Mouse (Mus musculus) heart, postnatal 36 days (tissue): ENCODE results near the gene Ccdc12. TPM values are rescaled to one million over a fixed set of nuclear protein-coding genes. Genes with fewer than 3 reads are reported as not detected.

ENCODE experiments used
- DNase-seq, 2 experiments: peaks; one replicate each; pipeline ENCODE4 v3.0.0; 2021 to 2022
- intact Hi-C: fragments of 180-260 bp; cut with DNase I; formaldehyde crosslinking; loops from one replicate; pipeline ENCODE4 v1.15.1; 2025
- total RNA-seq, 2 experiments: library from RNA; stranded (reverse); gene quantifications; 2 replicates each; pipeline ENCODE4 v1.2.3; 2021

The Ccdc12 gene
- total RNA-seq, 2 experiments from 2014 or later = 60.6 to 66.9 TPM

DNA sequence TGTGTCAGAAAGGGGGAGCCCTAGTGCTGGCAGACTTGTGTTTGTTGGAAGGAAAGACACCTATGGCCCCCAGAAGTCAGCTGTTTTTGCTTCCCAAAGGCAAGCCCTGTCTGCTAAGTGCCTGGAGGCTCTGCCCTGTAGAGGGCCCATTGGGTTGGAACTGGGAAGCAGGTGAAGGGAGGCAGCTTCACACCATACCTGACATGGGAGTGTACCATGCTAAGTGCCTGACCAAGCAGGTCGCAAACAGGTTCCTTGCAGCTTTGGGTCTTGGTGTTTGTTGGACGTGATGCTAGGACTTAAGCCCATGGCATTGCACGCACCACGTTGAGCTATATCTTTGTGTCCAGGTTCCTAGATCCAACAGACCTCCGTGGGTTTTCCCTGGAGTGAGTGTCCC lies 40.1 kb downstream of the Ccdc12 start:
- intact Hi-C loops = no loop called here
- DNase-seq = no peak

DNA sequence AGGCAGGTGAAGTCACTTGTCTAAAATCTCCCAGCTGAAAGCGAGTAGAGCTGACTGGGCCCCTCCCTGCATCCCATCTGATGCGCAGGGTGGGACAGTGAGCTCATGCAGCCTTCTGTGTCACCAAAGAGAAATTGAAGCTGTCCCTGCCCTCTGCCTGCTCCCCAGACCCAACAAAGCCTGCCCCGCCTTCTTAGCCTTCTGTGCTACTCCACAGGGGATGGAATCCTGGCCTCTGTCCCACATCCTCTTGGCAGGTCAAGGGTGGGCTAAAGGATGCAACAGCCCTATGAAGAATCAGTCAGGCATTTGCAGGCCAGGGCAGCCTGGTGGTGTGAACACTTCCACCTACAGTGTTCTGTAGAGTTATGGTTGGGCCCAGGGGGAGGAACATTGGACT lies 41.2 kb downstream of the Ccdc12 start:
- DNase-seq = no peak
- intact Hi-C loops = no loop called here

DNA sequence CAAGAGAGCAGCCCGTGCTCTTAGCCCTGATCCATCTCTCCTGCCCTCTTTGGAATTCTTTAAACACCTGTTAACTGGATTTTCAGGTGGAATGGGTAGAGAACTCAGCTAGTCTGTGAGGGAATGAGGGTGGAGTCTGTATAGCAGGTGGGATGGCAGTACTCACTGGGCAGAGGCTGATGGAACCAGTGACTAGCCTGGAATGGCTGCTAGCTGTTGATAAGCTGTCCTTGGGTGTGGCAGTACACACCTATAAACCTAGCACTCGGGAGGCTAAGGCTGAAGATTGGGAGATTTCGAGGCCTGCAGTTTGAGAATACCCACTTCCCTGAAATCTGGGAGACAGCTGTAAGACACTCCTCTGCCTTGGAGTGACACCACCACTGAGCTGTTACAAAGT lies 43.3 kb downstream of the Ccdc12 start:
- intact Hi-C loops = no loop called here
- DNase-seq = no peak

GRCm38 (mm10) chr9:110701114-110702032 lies 45.1 kb downstream of the Ccdc12 start:
- intact Hi-C loops = no loop called here
- DNase-seq = no peak

GRCm38 (mm10) chr9:110702848-110703247 lies 46.5 kb downstream of the Ccdc12 start:
- DNase-seq = no peak
- intact Hi-C loops = no loop called here

DNA sequence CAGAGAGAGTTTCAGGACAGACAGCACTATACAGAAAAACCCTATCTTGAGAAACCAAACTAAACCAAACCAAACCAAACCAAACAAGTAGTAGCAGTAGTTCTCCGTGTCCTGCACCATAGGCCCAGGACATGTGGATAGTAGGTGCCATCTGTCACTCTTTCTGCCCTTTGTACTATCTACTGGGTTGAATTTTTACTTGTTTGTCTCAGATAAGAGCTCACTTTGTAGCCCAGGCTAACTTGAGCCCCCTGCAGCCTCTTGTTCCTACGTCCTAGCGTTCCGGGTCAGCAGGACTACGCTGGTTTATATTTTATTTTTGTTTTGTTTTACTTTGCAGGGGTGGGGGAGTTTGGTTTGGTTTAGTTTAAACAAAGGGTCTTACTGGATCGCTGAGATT lies 47.6 kb downstream of the Ccdc12 start:
- intact Hi-C loops = no loop called here
- DNase-seq = no peak

DNA sequence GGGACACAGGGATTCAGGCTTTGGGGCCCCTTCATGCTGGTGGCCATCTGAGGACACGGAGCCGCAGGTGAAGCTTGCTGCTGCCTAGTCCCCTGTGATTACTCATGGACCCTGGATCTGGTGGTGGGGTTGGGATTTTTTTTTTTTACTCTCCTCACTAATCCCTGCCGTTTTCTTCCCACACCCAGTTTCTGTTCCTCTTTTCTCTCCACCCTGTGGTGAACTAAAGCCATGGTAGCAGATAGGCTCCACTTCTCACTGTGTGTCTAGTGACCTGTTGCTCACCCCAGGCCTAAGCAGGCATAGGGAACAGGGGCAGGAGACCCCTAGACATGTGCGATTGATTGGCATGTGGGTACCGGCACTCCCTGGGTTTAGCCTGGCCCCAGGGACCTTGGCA lies 50.5 kb downstream of the Ccdc12 start:
- no peak for DNase-seq
- intact Hi-C loops = loop anchor here (5.0 kb wide), 1 partner anchor 294 kb away; no protein-coding TSS in a partner anchor

GRCm38 (mm10) chr9:110709640-110710258 lies 53.4 kb downstream of the Ccdc12 start:
- DNase-seq = peak; percentile 78 to 83
- intact Hi-C loops = loop anchor here (1.0 to 5.0 kb wide), 4 partner anchors 39 to 297 kb away; no protein-coding TSS in a partner anchor

GRCm38 (mm10) chr9:110711532-110711931 lies 55.2 kb downstream of the Ccdc12 start:
- intact Hi-C loops = no loop called here
- no peak for DNase-seq

DNA sequence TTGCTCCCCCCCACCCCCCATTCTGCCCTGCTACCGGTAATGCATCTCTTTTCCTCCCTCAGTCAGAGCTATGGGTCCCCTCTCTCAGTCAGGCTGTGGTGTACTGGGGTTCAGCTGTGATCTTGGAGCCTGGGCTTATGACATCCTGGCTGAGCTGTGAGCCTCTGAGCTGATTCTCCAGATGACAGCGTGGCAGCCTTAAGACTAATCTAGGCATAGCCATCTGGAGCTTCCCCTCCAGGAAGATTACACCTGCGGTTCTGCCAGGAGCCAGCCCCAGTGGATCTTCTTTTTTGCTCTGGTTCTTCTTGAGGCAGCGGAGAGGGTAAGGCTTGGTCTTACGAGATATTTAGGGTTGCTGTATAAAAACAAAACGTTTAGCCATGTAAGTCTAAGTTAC lies 55.7 kb downstream of the Ccdc12 start:
- DNase-seq = no peak
- intact Hi-C loops = no loop called here

DNA sequence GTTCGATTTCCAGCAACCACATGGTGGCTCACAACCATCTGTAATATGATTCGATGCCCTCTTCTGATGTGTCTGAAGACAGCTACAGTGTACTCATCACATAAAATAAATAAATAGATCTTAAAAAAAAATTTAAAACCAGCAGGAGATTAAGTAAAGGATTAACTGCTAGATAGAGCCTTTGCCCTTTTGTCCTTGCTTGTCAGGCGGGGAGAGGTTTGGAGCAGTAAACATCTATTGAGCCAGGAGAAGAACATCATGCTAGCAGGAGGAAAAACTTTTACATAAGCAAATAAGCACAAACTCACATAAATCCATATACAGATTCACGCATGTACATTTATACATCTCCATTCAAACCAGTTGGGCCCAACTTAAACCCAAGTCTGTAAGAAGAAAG lies 56.2 kb downstream of the Ccdc12 start:
- intact Hi-C loops = no loop called here
- DNase-seq = no peak

- intact Hi-C loops = no loop called here
Measured at GRCm38 (mm10) chr9:110713389-110713788, 57.1 kb downstream of the Ccdc12 start.

GRCm38 (mm10) chr9:110715426-110715825 lies 59.1 kb downstream of the Ccdc12 start:
- intact Hi-C loops = no loop called here

More at GRCm38 (mm10) chr9:110713389-110713788, 57.1 kb downstream of the Ccdc12 start:
- DNase-seq = no peak

DNA sequence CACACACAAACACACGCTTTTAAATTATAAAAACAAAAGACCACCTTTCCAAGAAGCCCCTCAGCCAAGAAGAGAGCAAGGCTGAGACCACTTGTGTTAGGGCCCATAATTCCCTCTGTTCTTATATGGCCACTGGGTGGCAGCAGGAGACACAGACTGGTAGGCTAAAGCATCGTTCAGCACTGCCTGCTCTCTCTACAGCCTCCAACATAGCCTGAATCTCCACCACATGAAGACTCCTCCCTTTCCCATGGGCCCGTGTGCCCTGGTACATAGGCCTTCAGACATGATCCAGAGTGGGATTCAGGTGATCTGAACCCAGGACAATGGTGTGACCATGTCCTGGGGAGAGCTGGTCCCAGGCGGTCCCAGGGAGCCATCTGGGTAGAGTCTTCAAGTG lies 60.5 kb downstream of the Ccdc12 start:
- peak; percentile 62 to 72 for DNase-seq
- intact Hi-C loops = loop anchor here (1.0 to 2.0 kb wide), 3 partner anchors 43 to 154 kb away; no protein-coding TSS in a partner anchor

More at GRCm38 (mm10) chr9:110715426-110715825, 59.1 kb downstream of the Ccdc12 start:
- DNase-seq = no peak

GRCm38 (mm10) chr9:110718071-110718470 lies 61.8 kb downstream of the Ccdc12 start:
- DNase-seq = no peak
- intact Hi-C loops = no loop called here

GRCm38 (mm10) chr9:110718810-110719209 lies 62.5 kb downstream of the Ccdc12 start:
- DNase-seq = no peak

DNA sequence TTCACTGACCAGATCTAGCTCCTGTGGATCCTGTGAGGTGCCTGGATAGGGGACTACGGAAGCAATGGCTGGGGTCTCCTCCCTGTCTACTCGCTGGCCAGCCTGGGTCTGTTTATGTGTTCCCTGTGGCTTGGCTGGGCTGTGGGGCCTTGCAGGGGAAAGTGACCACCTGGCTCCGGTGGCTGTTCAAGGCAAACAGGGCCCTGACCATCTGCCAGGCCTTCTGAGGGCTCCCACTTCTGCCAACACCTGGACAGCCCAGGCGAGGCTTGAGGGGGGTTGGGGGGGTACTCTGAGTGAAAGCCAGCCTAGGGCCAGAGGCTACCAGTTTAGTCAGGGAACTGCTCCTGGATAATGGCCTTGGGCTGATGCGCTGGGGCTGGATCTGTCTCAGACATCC lies 63.7 kb downstream of the Ccdc12 start:
- DNase-seq = no peak
- intact Hi-C loops = no loop called here

More at GRCm38 (mm10) chr9:110718810-110719209, 62.5 kb downstream of the Ccdc12 start:
- intact Hi-C loops = no loop called here

GRCm38 (mm10) chr9:110722060-110722459 lies 65.8 kb downstream of the Ccdc12 start:
- intact Hi-C loops = no loop called here
- no peak for DNase-seq

- intact Hi-C loops = no loop called here
- no peak for DNase-seq
Measured at GRCm38 (mm10) chr9:110725721-110726135, 69.4 kb downstream of the Ccdc12 start.

- no peak for DNase-seq
- intact Hi-C loops = no loop called here
Measured at GRCm38 (mm10) chr9:110726867-110727266, 70.6 kb downstream of the Ccdc12 start.

DNA sequence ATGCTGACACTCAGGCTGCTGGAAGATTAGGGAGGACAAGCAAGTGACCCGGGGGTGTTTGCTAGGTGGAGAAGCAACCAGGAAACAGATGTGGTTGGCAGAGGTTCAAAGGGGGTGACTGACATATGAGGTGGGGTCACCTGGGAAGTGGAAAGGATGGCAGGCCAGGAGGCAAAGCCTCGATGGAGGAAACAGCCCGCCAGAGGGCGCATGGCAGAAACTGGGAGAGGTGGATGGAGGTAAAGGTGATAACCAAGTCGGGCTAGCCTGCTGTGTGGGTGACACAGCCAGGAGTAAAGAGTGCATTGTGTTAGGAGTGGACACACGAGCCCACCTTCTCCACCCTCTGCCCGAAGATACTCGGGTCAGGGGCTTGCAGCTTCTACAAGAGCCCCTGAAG lies 73.5 kb downstream of the Ccdc12 start:
- DNase-seq = peak; percentile 54 to 63
- intact Hi-C loops = loop anchor here (1.0 kb wide), 2 partner anchors 29 to 51 kb away; no protein-coding TSS in a partner anchor
